Mouse (Mus musculus) CD4-positive, CD25-positive, alpha-beta regulatory T cell, adult 4 months (primary cell): ENCODE data around the gene Atf2. TPM values are rescaled to one million over a fixed set of nuclear protein-coding genes. Genes with fewer than 3 reads are reported as not detected.
"Not testable (repeated sequence)": the region's sequence is repeated elsewhere in the genome, so short reads cannot be mapped to it uniquely, and the experiment has no call there.

Source experiments
- ATAC-seq: one replicate; pipeline ENCODE4 v1.8.0; 2017
- polyA plus RNA-seq, 2 experiments: library from polyadenylated mRNA; unstranded; fragments of 100-300 nt; shearing (Covaris generic); gene quantifications; one replicate each; pipeline ENCODE4 v1.2.1; 2017

Gene Atf2
- polyA plus RNA-seq, 2 experiments from 2014 or later, result 58.6 to 77.9 TPM

- no peak for ATAC-seq
These were observed 14.5 kb downstream of the Atf2 start for GRCm38 (mm10) chr2:73877891-73878290.

GRCm38 (mm10) chr2:73867764-73868487 lies 24.5 kb downstream of the Atf2 start:
- ATAC-seq, result peak; percentile 61

DNA sequence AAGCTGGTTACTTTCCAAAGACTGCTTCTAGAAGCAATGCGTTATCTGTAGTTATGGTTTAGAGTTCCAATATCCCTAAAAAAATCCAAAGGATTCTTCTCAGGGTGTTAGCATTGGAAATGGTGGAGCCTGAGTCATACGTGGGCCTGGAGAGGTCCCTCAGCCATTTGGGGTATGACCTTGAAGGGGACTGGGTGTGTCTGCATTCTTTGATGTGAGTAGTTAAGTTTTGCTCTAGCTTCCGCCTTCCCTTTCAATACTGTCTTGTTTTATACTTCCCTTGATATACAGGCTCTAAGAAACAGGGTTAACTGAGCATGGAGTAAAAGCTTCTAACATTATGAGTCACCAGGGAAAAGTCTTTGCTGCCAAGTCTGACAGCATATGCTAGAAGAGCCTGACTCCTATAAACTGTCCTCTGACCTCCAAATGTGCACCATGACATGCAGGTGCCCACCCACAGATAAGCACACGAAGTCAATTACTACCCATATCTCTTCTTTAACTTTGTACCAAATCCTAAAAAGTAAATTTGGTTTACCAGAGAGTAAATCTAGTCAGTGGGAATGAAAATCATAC lies 32.3 kb downstream of the Atf2 start:
- ATAC-seq, result no peak

DNA sequence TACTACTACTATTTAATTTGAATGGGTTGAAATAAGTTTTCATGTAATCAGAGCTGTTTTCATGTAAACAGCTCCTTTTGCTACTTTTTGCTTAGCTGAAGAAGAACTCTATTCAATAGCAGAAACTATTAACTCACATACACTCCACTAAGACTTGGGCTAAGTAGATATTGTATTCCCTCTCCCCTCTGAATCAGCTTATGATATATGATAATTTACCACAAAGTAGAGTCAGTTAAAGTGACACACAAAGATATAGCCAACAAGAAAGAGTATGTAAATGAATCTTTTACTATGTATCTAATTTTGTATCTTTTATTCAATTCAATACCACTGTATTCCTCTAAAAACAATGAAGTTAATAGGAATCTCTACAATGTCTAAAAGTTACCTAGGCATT lies 35.1 kb downstream of the Atf2 start:
- no peak for ATAC-seq

DNA sequence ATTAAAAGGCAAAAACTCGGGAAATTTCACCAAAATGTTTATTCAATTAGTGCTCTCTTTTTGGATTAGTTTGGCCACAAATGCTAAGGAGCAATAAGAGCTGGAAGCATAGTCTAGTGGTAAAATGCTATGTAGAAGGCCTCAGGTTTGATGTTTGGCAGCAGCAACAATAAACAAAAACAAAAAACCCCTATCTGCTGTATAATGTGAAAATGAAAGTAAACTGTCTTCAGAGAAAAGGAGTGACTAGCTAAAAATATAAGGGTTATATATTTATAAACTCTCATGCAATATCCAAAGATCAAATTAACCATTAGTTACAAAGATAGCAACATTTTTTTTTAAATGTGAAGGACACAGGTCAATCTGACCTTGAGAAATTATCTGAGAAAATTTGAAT lies 36.2 kb downstream of the Atf2 start:
- peak; percentile 75 for ATAC-seq

DNA sequence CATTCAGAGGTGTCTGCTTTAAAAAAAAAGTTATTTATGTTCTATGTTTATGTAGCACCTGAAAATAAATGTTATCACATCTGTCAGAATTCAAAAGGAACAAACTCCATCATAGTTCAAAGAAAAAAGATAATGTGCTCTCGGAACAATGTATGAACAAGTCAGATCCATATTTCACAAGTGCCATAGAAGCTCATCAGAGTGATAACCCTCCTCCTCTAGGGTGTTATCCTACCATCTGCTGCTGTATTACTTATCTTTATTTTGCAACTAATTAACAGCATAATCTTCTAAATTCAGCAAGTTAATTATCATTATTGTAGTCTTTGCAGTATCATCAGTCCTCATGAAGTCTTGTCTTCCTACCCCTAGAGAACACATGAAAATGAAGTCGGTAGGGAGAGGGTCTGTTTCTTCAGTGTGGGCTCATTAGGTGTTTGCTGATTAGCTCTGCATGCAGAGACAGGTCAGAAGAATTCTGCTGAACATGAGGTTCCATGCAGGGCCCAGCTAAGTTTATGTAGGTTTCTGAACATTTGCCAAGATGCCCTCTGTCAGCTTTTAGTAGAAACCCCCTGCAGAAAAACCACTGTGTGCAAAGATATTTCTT lies 57.9 kb downstream of the Atf2 start:
- ATAC-seq, result no peak

GRCm38 (mm10) chr2:73833284-73833683 lies 59.2 kb downstream of the Atf2 start:
- ATAC-seq, result no peak

- ATAC-seq, result no peak
These were observed 73.7 kb downstream of the Atf2 start for GRCm38 (mm10) chr2:73818742-73819141.

- ATAC-seq, result no peak
These were observed 84.8 kb downstream of the Atf2 start for GRCm38 (mm10) chr2:73807609-73808008.

GRCm38 (mm10) chr2:73800127-73800526 lies 92.3 kb downstream of the Atf2 start:
- not testable (repeated sequence) for ATAC-seq

GRCm38 (mm10) chr2:73798786-73799185 lies 93.7 kb downstream of the Atf2 start:
- ATAC-seq, result no peak

- ATAC-seq, result no peak
These were observed 94.3 kb downstream of the Atf2 start for GRCm38 (mm10) chr2:73798136-73798535.

- ATAC-seq, result no peak
These were observed 100.4 kb downstream of the Atf2 start for GRCm38 (mm10) chr2:73791846-73792630.

DNA sequence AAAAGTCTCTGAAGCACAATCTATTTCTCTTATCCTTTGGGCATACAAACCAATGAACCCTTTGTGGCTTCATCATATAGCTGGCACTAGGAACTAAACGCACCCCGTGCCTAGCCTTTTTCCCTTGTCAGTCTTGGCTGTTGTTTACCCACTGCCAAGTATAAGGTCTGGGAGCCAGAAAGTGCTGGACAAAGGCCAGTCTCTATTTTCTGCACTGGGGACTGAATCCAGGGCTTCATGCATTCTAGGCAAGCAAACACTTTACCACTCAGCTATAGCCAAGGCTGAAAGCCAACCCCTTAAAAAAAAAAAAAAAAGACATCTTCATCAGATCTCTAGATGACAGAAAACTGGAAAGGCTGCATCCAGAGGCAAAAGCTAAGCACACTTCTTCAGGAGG lies 102.1 kb downstream of the Atf2 start:
- no peak for ATAC-seq

DNA sequence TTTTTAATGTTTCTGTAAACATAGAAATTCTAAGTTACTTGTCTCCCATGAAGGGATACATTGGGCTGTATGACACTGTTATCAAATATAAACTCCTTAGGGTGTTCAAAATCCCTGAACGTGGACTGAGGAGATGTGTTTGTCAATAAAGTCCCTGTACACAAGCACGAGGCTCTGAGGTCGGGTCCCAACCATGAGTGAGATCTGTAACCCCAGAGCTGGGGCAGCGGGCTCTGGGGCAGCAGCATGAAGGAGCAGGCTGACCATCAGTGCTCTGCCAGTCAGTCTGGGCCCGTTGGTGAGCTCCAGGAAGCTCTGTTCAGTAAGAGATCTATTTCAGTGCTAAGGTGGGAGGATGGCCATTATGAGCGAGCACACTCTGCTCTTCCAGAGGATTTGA lies 104.0 kb downstream of the Atf2 start:
- no peak for ATAC-seq

GRCm38 (mm10) chr2:73782371-73782905 lies 110.0 kb downstream of the Atf2 start:
- no peak for ATAC-seq

GRCm38 (mm10) chr2:73780321-73781010 lies 112.0 kb downstream of the Atf2 start:
- ATAC-seq, result no peak

DNA sequence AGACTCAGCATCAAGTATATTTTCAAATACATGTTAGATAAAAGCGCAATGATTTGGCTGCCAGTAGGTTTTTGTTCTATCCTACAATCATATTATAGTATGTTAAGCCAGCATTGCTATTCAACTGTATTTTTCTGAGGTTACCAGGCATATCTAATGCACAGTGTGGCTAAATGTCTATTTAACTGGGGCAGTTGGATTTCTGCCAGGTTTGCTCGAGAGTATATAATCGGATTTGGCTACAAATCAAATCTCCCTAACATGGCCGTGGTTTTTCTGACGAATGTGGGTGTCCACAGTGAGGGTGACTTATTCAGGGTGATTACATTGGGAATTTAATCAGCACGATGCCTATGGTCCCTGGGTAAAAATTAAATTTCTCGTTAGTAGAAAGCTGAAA lies 112.6 kb downstream of the Atf2 start:
- no peak for ATAC-seq

- ATAC-seq, result no peak
These were observed 113.3 kb downstream of the Atf2 start for GRCm38 (mm10) chr2:73779016-73779595.

DNA sequence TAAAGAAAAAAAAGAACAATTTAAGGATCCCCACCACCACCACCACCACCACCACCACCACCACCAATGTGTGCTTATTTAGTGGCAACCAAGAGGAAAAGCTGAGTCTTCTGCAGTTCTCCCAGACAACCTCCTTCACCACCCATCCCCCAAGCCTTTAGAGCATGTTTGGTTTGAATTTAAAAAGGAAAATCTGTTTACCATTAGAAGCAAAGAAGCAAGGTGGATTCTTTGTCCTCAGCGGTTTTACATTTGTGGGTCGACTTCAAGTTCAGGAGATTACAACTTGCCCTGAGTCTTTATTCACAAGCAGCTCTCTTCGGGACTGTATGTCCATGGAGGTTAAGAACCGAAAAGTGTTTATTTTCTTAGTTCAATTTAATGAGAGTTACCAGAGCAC lies 115.5 kb downstream of the Atf2 start:
- ATAC-seq, result no peak

DNA sequence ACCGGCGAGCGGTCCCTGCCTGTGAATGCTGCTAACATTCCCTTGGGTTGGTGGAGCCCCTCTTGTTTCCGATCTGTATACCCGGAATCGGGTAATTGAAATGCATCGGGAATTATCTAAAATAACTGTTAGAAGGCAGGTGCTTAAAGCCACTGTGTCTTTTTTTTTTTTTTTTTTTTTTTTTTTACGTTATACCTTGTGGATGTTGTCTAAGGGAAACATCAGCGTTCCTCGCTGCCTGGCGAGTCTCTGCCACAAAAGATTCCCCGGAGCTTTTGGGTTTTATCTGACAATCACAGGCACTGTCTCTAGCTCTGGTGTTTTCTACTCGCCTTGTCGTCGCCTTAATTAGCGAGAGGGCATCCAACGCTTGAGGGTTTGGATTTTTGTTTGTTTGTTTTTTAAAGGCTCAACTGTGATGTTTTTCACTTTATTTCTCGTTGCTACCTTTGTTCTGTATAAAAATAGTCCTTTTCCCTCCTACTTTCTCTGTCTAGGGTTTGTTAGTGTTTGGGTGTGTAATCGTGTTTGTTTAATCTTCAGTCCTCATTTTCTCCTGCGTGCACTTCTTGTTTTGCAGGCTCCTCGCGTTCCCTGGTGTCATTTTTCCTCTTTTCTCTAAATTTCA lies 116.6 kb downstream of the Atf2 start:
- ATAC-seq, result no peak
